Mouse (Mus musculus) left cerebral cortex, adult 11 months (tissue): ENCODE measurements at regions not wholly inside any gene's neighbourhood (a gene's known extent, or its start where the extent isn't known, plus 50 kb on each side); places are given as distances from the start of the nearest gene placed in this dataset.

Experiments used
- DNase-seq: peaks from one replicate; pipeline ENCODE4 v3.0.0; 2022; ENCODE audit warnings: low spot score

- no peak for DNase-seq
Measured at GRCm38 (mm10) chr2:71690277-71691161, 54.9 kb upstream of the Itga6 start.

- DNase-seq, result no peak
Measured at GRCm38 (mm10) chr2:71694758-71695310, 50.6 kb upstream of the Itga6 start.
